Mouse (Mus musculus) testis, adult 2 months (tissue): Measurements from ENCODE around the gene Oit1.

Experiments used
- CTCF ChIP-seq: fragments of 200-500 bp; IDR thresholded peaks from 2 replicates; pipeline ENCODE4 v1.5.1; 2012; ENCODE audit warnings: low read depth, mild to moderate bottlenecking, inconsistent platforms, low read length, moderate library complexity; ENCODE audit not compliant: control insufficient read depth, insufficient read depth, insufficient replicate concordance
- POLR2A ChIP-seq: fragments of 200-500 bp; IDR thresholded peaks from 2 replicates; pipeline ENCODE4 v1.6.1; 2012; ENCODE audit warnings: low read depth, mild to moderate bottlenecking, inconsistent platforms, low read length, moderate library complexity; ENCODE audit not compliant: control insufficient read depth

- TF ChIP-seq POLR2A (no peak), CTCF (no peak)
Measured at GRCm38 (mm10) chr14:8325746-8326145, 52.8 kb downstream of the Oit1 start.
